Mouse (Mus musculus) liver, adult 2 months (tissue): ENCODE results near the gene Lekr1. TPM values are rescaled to one million over a fixed set of nuclear protein-coding genes. Genes with fewer than 3 reads are reported as not detected.

Experiments
- DNase-seq: peaks from one replicate; pipeline ENCODE4 v3.0.0-alpha.2; 2011; ENCODE audit warnings: low read depth, low spot score; ENCODE audit errors: extremely low read depth
- H3K27ac ChIP-seq: fragments of 200-500 bp; replicated peaks from 2 replicates; pipeline ENCODE4 v1.5.1; 2012; ENCODE audit warnings: low read depth, mild to moderate bottlenecking, control low read depth, inconsistent platforms, low read length; ENCODE audit not compliant: insufficient read depth
- H3K27me3 ChIP-seq: fragments of 200-500 bp; 2 replicates; pipeline ENCODE4 v1.6.1; 2012; ENCODE audit warnings: mild to moderate bottlenecking, moderate library complexity, low read length, inconsistent platforms; ENCODE audit not compliant: control insufficient read depth, insufficient read depth
- H3K36me3 ChIP-seq: fragments of 200-500 bp; 2 replicates; pipeline ENCODE4 v1.6.1; 2012; ENCODE audit warnings: low read length, inconsistent platforms; ENCODE audit not compliant: control insufficient read depth, insufficient read depth
- H3K4me1 ChIP-seq: fragments of 200-500 bp; 2 replicates; pipeline ENCODE4 v1.6.1; 2011; ENCODE audit warnings: low read length; ENCODE audit not compliant: control insufficient read depth, insufficient read depth
- H3K4me3 ChIP-seq: fragments of 200-500 bp; 2 replicates; pipeline ENCODE4 v1.5.1; 2011; ENCODE audit warnings: low read depth, mild to moderate bottlenecking, control low read depth, low read length, moderate library complexity; ENCODE audit not compliant: insufficient read depth
- H3K79me2 ChIP-seq: fragments of 200-500 bp; 2 replicates; pipeline ENCODE4 v1.6.1; 2012; ENCODE audit warnings: inconsistent platforms, mild to moderate bottlenecking, low read length, moderate library complexity; ENCODE audit not compliant: control insufficient read depth, insufficient read depth
- H3K9ac ChIP-seq: fragments of 200-500 bp; 2 replicates; pipeline ENCODE4 v1.6.1; 2012; ENCODE audit warnings: low read depth, mild to moderate bottlenecking, control low read depth, inconsistent platforms, low read length
- CTCF ChIP-seq: fragments of 200-500 bp; IDR thresholded peaks from 2 replicates; pipeline ENCODE4 v1.5.1; 2011; ENCODE audit warnings: low read depth, low read length, control low read depth
- POLR2A ChIP-seq: fragments of 200-500 bp; IDR thresholded peaks from 2 replicates; pipeline ENCODE4 v1.6.1; 2011; ENCODE audit warnings: low read length, control low read depth; ENCODE audit not compliant: insufficient read depth; ENCODE audit errors: extremely low read depth
- WGBS: fragments of 180-500 bp; shearing (Covaris S2); methylation state at CpG from one replicate; pipeline ENCODE4 v1.1.7; 2018; 5-methylcytosine and 5-hydroxymethylcytosine counted together
- polyA plus RNA-seq: library from polyadenylated mRNA; depleted of rRNA; stranded (reverse); fragments of >200 nt; gene quantifications from 2 replicates; pipeline ENCODE4 v1.2.3, GENCODE M21; 2012
- total RNA-seq: library from RNA; depleted of rRNA; stranded (reverse); fragments of >200 nt; gene quantifications from 2 replicates; pipeline ENCODE4 v1.2.3, GENCODE M21; 2014

Gene Lekr1
- total and polyA plus RNA-seq, 2 experiments = 0.09 TPM; not detected in 1

- H3K9ac ChIP-seq = no peak overlapping the region
- no peak overlapping the region for H3K27ac ChIP-seq
- no peak for DNase-seq
- TF ChIP-seq POLR2A (no peak), CTCF (no peak)
- no peaks in the 10 kb centered on the region for H3K79me2 ChIP-seq
- no peak overlapping the region for H3K4me3 ChIP-seq
- no peaks in the 10 kb centered on the region for H3K4me1 ChIP-seq
- H3K27me3 ChIP-seq = no peaks in the 10 kb centered on the region
- WGBS = 84% methylated on average over 7 of the region's 7 CpGs
- no peaks in the 10 kb centered on the region for H3K36me3 ChIP-seq
Observed at GRCm38 (mm10) chr3:65637313-65637712, 28.7 kb upstream of the Lekr1 start.

GRCm38 (mm10) chr3:65638896-65639295 is 27.1 kb upstream of the Lekr1 start:
- no peak for DNase-seq
- 92% methylated on average over 11 of the region's 11 CpGs for WGBS
- Histone ChIP-seq H3K27ac (no peak overlapping the region), H3K79me2 (no peaks in the 10 kb centered on the region), H3K4me3 (no peak overlapping the region), H3K9ac (no peak overlapping the region), H3K27me3 (no peaks in the 10 kb centered on the region), H3K36me3 (no peaks in the 10 kb centered on the region), H3K4me1 (no peaks in the 10 kb centered on the region)
- no peak for TF ChIP-seq POLR2A
- no peak for TF ChIP-seq CTCF

GRCm38 (mm10) chr3:65639454-65640014 is 26.5 kb upstream of the Lekr1 start:
- TF ChIP-seq CTCF (no peak), POLR2A (no peak)

GRCm38 (mm10) chr3:65642959-65643358 is 23.1 kb upstream of the Lekr1 start:
- Histone ChIP-seq H3K79me2 (no peaks in the 10 kb centered on the region), H3K9ac (no peak overlapping the region), H3K36me3 (no peaks in the 10 kb centered on the region), H3K4me3 (no peak overlapping the region), H3K27me3 (no peaks in the 10 kb centered on the region), H3K4me1 (no peaks in the 10 kb centered on the region), H3K27ac (no peak overlapping the region)
- DNase-seq = no peak
- 99% methylated on average over 2 of the region's 2 CpGs for WGBS
- no peak for TF ChIP-seq CTCF
- no peak for TF ChIP-seq POLR2A

More at GRCm38 (mm10) chr3:65639454-65640014, 26.5 kb upstream of the Lekr1 start:
- H3K36me3 ChIP-seq = no peaks in the 10 kb centered on the region
- no peak overlapping the region for H3K9ac ChIP-seq
- H3K27ac ChIP-seq = no peak overlapping the region
- no peak for DNase-seq
- H3K4me3 ChIP-seq = no peak overlapping the region
- WGBS = 82% methylated on average over 5 of the region's 5 CpGs
- H3K27me3 ChIP-seq = no peaks in the 10 kb centered on the region
- H3K4me1 ChIP-seq = no peaks in the 10 kb centered on the region
- no peaks in the 10 kb centered on the region for H3K79me2 ChIP-seq

- no peak for DNase-seq
- no peak for TF ChIP-seq CTCF
- no peak for TF ChIP-seq POLR2A
- Histone ChIP-seq H3K4me1 (no peaks in the 10 kb centered on the region), H3K36me3 (no peaks in the 10 kb centered on the region), H3K27ac (no peak overlapping the region), H3K27me3 (no peaks in the 10 kb centered on the region), H3K4me3 (no peak overlapping the region), H3K9ac (no peak overlapping the region), H3K79me2 (no peaks in the 10 kb centered on the region)
- 77% methylated on average over 1 of the region's 1 CpGs for WGBS
Observed at GRCm38 (mm10) chr3:65643654-65644053, 22.4 kb upstream of the Lekr1 start.

GRCm38 (mm10) chr3:65647592-65647991 is 18.4 kb upstream of the Lekr1 start:
- H3K79me2 ChIP-seq = no peaks in the 10 kb centered on the region
- WGBS = 87% methylated on average over 8 of the region's 8 CpGs

More at GRCm38 (mm10) chr3:65647592-65647991, 18.4 kb upstream of the Lekr1 start:
- no peak for DNase-seq
- TF ChIP-seq POLR2A (no peak), CTCF (no peak)
- H3K27ac ChIP-seq = no peak overlapping the region
- no peaks in the 10 kb centered on the region for H3K27me3 ChIP-seq
- H3K4me3 ChIP-seq = no peak overlapping the region
- H3K36me3 ChIP-seq = no peaks in the 10 kb centered on the region
- no peak overlapping the region for H3K9ac ChIP-seq
- peaks cover 2% of the 10 kb centered on the region; the same call in 1 of the 2 replicates for H3K4me1 ChIP-seq
